Comparison of ENCODE assay signal across 9 mouse cellular contexts in the genomic region with DNA sequence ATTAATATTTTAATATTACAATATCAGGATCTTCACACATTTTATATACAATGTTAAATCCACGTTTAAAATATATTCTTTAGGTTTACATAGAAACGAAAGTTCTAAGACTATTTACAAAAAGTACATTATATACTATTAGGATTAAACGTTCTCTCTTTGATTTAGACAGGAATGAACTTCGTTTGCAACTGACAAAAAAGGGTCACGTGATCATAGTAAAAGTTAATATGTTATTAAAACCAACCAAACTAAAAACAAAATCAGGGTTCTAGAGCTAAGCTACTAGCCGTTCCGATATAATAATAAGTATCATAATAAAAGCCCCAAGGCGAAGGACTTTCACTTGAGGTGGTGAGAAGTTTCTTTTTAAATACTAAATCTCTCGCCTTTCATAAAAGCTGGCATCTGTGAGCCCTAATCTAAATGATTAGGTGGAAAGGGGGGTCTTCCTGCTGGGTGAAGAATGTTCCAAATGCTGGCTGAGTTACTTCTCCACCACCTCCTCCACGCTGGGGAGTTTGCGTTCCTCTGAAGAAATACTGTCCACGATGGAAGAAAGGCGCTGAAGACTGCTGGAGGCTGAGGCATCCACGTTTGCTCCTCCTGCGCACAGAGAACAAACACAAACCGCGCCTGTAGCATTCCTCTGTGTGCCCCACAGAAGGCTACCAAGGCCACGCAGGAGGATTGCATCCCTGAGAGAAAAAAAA. TPM values are rescaled to one million over a fixed set of nuclear protein-coding genes. Genes with fewer than 3 reads are reported as not detected.
DNase-seq lines count a peak whose midpoint lies in the region; ATAC-seq lines count a peak whose summit lies in the region.
"Had no signal": no experiment of that assay in that cellular context is flagged by ENCODE, and none has a peak within 500 bp of the region (broad histone marks: within the 10 kb centered on the region; RNA-seq: fewer than 3 reads in every experiment).

No protein-coding gene starts in this region.

- H3K27me3 ChIP-seq in limb, embryonic 15.5 days = 0 out of 2 replicates have a peak, but pooled peaks cover 3% of the 10 kb centered on the region
- no peaks in the 10 kb centered on the region for H3K27me3 ChIP-seq in stomach, embryonic 16.5 days (ENCODE audit: control insufficient read depth, insufficient read depth, low read length)

- no peaks in the 10 kb centered on the region for H3K9me3 ChIP-seq in limb, embryonic 15.5 days
- no peaks in the 10 kb centered on the region for H3K9me3 ChIP-seq in stomach, embryonic 16.5 days (replicated peaks; ENCODE audit: control insufficient read depth, low read length)

- ATAC-seq in limb, embryonic 15.5 days (ENCODE audit: insufficient number of reproducible peaks, low FRiP score, low TSS enrichment, low read depth) = no peak
- ATAC-seq in stomach, embryonic 16.5 days (ENCODE audit: insufficient read depth, low FRiP score) = no peak

- peak overlapping the region; percentile 22 for H3K4me3 ChIP-seq in limb, embryonic 15.5 days
- peak overlapping the region; percentile 33 for H3K4me3 ChIP-seq in stomach, embryonic 16.5 days (replicated peaks; ENCODE audit: low read length)

- no peak overlapping the region for H3K9ac ChIP-seq in limb, embryonic 15.5 days
- peak overlapping the region; percentile 19; the same call in 1 of the 2 replicates for H3K9ac ChIP-seq in stomach, embryonic 16.5 days (ENCODE audit: low read length)

- peaks cover 9% of the 10 kb centered on the region for H3K4me1 ChIP-seq in limb, embryonic 15.5 days
- H3K4me1 ChIP-seq in stomach, embryonic 16.5 days (ENCODE audit: control insufficient read depth, insufficient read depth, low read length) = no peaks in the 10 kb centered on the region

- no peak overlapping the region for H3K27ac ChIP-seq in limb, embryonic 15.5 days
- H3K27ac ChIP-seq in stomach, embryonic 16.5 days (ENCODE audit: low read length) = no peak overlapping the region

- H3K36me3 ChIP-seq in limb, embryonic 15.5 days = no peaks in the 10 kb centered on the region
- no peaks in the 10 kb centered on the region for H3K36me3 ChIP-seq in stomach, embryonic 16.5 days (ENCODE audit: control insufficient read depth, insufficient read depth, low read length)

- H3K4me2 ChIP-seq in limb, embryonic 15.5 days = peak overlapping the region; percentile 43
- peak overlapping the region; percentile 52 for H3K4me2 ChIP-seq in stomach, embryonic 16.5 days (ENCODE audit: low read depth, low read length)

- WGBS in limb, embryonic 15.5 days = 28% methylated on average over 18 of the region's 18 CpGs
- WGBS in stomach, embryonic 16.5 days = 26% methylated on average over 18 of the region's 18 CpGs

- peak; percentile 11 to 15 for DNase-seq in frontal cortex, postnatal 36 days (ENCODE audit: low spot score in 2 of 2)
- DNase-seq in frontal cortex, postnatal 25 days (ENCODE audit: low spot score in 2 of 2) = no peak
- peak; percentile 20 to 25 for DNase-seq in right cerebral cortex, adult 2 months (ENCODE audit: low spot score in 2 of 2)
- DNase-seq in right cerebral cortex, postnatal 10 days (ENCODE audit: low spot score in 2 of 2) = no peak
- no peak for DNase-seq in thymus, postnatal 0 days (ENCODE audit: low spot score)
- no peak for DNase-seq in ovary, postnatal 10 days (ENCODE audit: low spot score)

RNA-seq across cellular contexts. Expression of a gene that starts 1.5 kb away (rescaled TPM):
- 5.9 and 28.8 TPM in 2 replicates for polyA plus RNA-seq in limb, embryonic 15.5 days (2015; fragmentation: Nextera tagmentation; extraction: Ambion mirVana)
- 0.24 and 9.4 TPM in 2 replicates for polyA plus RNA-seq in stomach, embryonic 16.5 days (2015; fragmentation: Nextera tagmentation; extraction: Ambion mirVana)
- 0.18 and 0.59 TPM in 2 replicates for polyA plus RNA-seq in thymus, postnatal 0 days (2015; fragmentation: Nextera tagmentation; extraction: Ambion mirVana)
- polyA plus RNA-seq: liver, adult 2 months had no signal

RNA-seq across cellular contexts. Expression of a gene that starts 7.1 kb away (rescaled TPM):
- polyA plus RNA-seq in limb, embryonic 15.5 days (2015; fragmentation: Nextera tagmentation; extraction: Ambion mirVana) = 12.5 and 23.7 TPM in 2 replicates
- polyA plus RNA-seq in stomach, embryonic 16.5 days (2015; fragmentation: Nextera tagmentation; extraction: Ambion mirVana) = 0.14 and 1.5 TPM in 2 replicates
- 0.08 TPM in 1 of 2 replicates, not detected in the other for polyA plus RNA-seq in thymus, postnatal 0 days (2015; fragmentation: Nextera tagmentation; extraction: Ambion mirVana)
- polyA plus RNA-seq: liver, adult 2 months had no signal

Comparison
In these comparisons a context has a peak if more than half of its experiments do, and no peak if none do; other contexts are left out.
1. DNase-seq: peak in frontal cortex, postnatal 36 days (2 of 2) and right cerebral cortex, adult 2 months (2 of 2); none in frontal cortex, postnatal 25 days (0 of 2), right cerebral cortex, postnatal 10 days (0 of 2), thymus, postnatal 0 days (single experiment) and ovary, postnatal 10 days (single experiment).